Mouse (Mus musculus): ENCODE data around the gene 9330161L09Rik. TPM values are rescaled to one million over a fixed set of nuclear protein-coding genes. Genes with fewer than 3 reads are reported as not detected.
A peak's percentile ranks its signal among the peaks of the same experiment; 100 is the strongest.
"Not testable (repeated sequence)": the region's sequence is repeated elsewhere in the genome, so short reads cannot be mapped to it uniquely, and the experiment has no call there.

9330161L09Rik gene
- 1.2 TPM in 1 of 2 replicates, not detected in the other for polyA plus RNA-seq (2012; ENCODE audit: insufficient read depth, insufficient read length, missing spikeins)

DNA sequence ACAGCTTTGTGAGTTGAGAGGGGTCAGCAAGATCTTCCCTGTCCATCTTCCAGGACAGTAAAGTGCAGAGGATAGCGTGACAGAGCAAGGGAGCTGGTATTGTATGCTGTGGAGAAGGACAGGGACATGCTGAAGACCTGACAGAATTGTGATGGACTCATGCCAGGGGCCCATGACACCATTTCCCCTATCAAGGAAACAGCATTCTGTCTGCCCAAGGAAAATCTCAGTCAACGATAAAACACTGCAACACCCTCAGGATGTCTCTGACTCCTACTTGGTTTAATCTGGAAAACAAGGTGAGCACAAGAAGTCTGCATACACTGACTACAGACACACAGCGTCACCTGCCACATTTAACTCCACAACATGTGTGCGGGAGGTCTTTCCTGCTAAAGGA, at the start of gene 9330161L09Rik:
TSS of gene 9330161L09Rik (minus strand) at position 101 of the 400 bp plus-strand sequence.
- no peak within 1 kb of the TSS for H3K27ac ChIP-seq (replicated peaks; ENCODE audit: low read depth, low read length)
- no peaks in the 10 kb centered on the region for H3K4me1 ChIP-seq (ENCODE audit: control insufficient read depth, insufficient read depth, insufficient read length, low read length)
- no peak within 1 kb of the TSS for H3K4me3 ChIP-seq (ENCODE audit: insufficient read depth, low read depth, low read length)

DNA sequence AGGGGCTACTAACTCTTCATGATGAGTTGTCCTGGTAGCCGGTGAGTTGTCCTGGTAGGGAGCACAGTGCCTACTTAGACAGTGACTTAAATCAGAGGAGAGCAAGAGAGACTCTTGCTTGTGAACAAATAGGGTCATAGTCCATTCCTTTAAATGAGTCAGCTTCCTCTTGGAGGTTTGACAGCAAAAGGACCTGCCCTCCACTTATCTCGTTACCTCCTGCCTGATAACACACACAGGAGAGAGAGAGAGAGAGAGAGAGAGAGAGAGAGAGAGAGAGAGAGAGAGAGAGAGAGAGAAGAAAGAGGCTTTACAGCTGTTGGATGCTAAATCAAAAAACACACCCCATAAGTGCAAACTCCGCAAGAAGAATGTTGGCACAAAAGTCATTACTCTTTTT, 49.5 kb upstream of the 9330161L09Rik start, which contains the start of gene Ifi27l2b:
TSS of gene Ifi27l2b (minus strand) at position 84 of the 400 bp plus-strand sequence.
- Histone ChIP-seq H3K4me1 (ENCODE audit: control insufficient read depth, insufficient read depth, insufficient read length, low read length) (no peaks in the 10 kb centered on the region), H3K27ac (replicated peaks; ENCODE audit: low read depth, low read length) (no peak within 1 kb of the TSS), H3K4me3 (ENCODE audit: insufficient read depth, low read depth, low read length) (no peak within 1 kb of the TSS)

DNA sequence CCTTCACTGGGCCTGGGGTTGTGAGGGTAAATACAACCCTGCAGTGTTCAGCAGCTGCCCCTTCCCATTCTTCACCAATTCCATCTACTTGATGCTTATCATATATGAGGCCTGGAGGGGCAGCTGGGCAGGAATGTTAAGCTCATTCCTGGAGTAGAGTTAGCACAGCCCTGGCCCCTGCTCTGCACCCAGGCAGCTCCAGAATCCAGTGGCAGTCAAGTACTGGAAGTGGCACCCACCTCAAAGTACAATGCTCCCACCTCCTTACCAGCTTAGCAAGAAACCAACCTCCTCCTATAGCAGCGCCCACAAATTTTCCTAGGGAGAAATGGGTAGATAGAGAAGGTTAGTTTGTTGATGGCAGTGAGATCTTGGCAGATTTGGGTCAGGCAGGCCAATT, 49.1 kb upstream of the 9330161L09Rik start:
- H3K4me3 ChIP-seq (ENCODE audit: insufficient read depth, low read depth, low read length); H3K27ac ChIP-seq (replicated peaks; ENCODE audit: low read depth, low read length); H3K4me1 ChIP-seq (ENCODE audit: control insufficient read depth, insufficient read depth, insufficient read length, low read length): not testable (repeated sequence)

DNA sequence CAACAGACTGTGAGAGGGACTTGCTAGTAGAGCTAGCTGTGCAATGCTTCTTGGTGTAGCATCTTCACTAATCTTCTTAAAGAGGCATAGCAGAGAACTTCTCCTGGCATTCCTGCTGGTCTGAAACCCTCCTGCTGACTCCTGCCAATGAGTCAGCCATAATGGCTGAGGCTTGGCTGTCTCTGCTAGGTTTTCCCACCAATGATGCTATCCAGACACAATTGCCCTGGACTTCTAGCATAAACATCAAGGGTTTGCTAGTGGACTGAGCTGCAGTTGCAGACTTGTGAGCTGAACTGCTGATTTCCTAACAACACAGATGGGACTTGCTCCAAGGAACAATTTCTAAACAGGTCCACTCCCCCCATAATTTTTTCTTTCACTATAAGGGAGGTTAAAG, 45.7 kb upstream of the 9330161L09Rik start:
- H3K4me1 ChIP-seq (ENCODE audit: control insufficient read depth, insufficient read depth, insufficient read length, low read length): no peaks in the 10 kb centered on the region
- no peak overlapping the region for H3K4me3 ChIP-seq (ENCODE audit: insufficient read depth, low read depth, low read length)
- H3K27ac ChIP-seq (replicated peaks; ENCODE audit: low read depth, low read length): no peak overlapping the region

DNA sequence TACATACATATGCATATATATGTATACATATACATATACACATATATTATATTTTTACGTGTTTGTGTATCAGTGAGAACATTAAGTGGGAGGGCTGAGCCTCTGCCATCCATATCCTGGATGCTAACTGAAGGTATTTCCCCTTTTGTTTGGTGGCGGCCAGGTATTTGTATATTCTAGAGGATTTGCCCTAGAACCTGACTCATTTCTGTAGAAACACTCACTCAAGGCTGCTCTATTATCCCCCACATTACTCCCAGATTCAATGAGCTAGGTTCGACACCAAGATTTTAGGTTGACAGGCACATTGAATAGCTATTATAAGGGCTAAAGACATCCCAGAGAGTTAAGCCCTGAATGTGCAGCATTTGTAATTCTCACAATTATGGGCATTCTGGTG, 37.4 kb upstream of the 9330161L09Rik start:
- H3K4me3 ChIP-seq (ENCODE audit: insufficient read depth, low read depth, low read length): no peak overlapping the region
- H3K4me1 ChIP-seq (ENCODE audit: control insufficient read depth, insufficient read depth, insufficient read length, low read length): peaks cover 6% of the 10 kb centered on the region; the same call in 1 of the 2 replicates
- no peak overlapping the region for H3K27ac ChIP-seq (replicated peaks; ENCODE audit: low read depth, low read length)

DNA sequence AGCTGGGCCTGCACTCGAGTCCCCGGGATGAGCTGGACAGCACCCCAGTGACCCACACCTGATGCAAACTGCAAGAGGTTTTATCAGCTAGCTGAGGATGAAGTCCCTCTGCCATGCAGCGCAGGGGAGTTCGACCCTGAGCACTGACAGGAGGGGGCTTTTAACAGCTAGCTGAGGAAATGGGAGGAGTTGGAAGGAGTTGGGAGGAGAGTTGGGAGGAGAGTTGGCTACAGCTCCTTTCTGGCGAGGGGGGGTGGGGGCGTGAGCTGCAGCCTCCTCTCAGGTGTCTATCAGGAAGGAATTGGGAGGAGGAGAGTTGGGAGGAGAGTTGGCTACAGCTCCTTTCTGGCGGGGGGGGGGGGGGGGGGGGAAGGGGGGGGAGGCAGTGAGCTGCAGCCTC, 36.6 kb upstream of the 9330161L09Rik start:
- H3K4me3 ChIP-seq (ENCODE audit: insufficient read depth, low read depth, low read length); H3K4me1 ChIP-seq (ENCODE audit: control insufficient read depth, insufficient read depth, insufficient read length, low read length); H3K27ac ChIP-seq (replicated peaks; ENCODE audit: low read depth, low read length): not testable (repeated sequence)

DNA sequence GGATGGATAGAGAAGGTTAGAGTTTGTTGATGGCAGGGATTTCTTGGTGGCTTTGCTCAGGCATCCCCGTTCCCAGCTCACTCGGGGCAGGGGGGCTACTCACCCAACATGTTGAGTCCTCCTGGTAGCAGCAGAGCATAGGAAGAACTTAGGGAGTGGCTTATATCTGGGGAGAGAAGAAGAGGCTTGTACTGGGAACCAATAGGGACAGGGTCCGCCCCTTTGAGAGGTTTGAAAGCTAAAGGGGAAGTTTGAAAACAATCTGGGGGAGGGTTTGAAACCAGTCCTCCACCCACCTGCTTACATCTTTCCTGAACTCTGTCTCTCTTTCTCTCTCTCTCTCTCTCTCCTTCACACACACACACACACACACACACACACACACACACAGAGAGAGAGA, 35.9 kb upstream of the 9330161L09Rik start, which contains the start of gene Ifi27l2a:
TSS of gene Ifi27l2a (minus strand) at position 157 of the 400 bp plus-strand sequence.
- peaks cover 6% of the 10 kb centered on the region; the same call in 1 of the 2 replicates for H3K4me1 ChIP-seq (ENCODE audit: control insufficient read depth, insufficient read depth, insufficient read length, low read length)
- peak within 1 kb of the TSS; percentile 49 for H3K4me3 ChIP-seq (ENCODE audit: insufficient read depth, low read depth, low read length)
- peak within 1 kb of the TSS; percentile 54 for H3K27ac ChIP-seq (replicated peaks; ENCODE audit: low read depth, low read length)

DNA sequence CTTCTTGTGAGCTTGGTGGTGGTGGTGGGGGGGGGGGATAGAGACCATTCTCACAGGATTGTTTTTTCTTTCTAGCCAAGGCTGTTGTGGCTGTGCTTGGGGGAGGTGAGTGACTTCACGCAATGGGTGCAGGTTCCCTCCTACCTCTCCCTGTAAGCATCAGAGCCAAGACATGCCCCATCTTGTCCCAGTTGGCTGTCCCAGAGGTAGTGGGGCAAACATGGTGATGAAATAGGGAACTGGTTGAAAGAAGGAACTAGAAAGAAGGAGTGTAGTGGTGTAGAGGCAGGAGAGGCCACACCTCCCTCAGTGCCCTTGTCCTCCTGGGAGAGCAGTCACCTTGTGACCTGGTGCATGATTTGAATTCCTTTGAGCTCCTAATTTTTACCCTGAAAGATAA, 30.0 kb upstream of the 9330161L09Rik start:
- H3K27ac ChIP-seq (replicated peaks; ENCODE audit: low read depth, low read length): peak overlapping the region; percentile 94
- H3K4me1 ChIP-seq (ENCODE audit: control insufficient read depth, insufficient read depth, insufficient read length, low read length): peaks cover 9% of the 10 kb centered on the region
- H3K4me3 ChIP-seq (ENCODE audit: insufficient read depth, low read depth, low read length): no peak overlapping the region

DNA sequence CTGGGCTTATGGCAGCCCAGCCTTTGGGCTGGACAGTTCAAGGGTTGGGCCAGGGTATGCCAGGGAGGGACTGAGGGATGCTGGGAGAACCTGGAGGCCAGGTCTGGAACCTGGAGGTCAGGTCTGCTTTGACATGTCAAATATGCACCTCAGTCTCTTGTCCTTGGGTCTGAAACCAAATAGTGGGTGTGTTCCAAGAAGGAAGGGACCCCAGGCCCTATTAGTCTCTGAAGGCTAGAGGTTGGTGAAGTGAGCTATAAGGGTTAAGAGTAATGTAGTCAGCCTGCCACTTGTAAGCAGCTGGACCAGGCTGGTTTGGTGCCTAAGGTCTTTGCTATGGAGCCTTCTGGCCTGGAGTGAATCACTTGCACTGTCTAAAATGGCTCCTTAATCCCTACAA, 27.2 kb upstream of the 9330161L09Rik start:
- peak overlapping the region; percentile 76 for H3K4me3 ChIP-seq (ENCODE audit: insufficient read depth, low read depth, low read length)
- peak overlapping the region; percentile 98 for H3K27ac ChIP-seq (replicated peaks; ENCODE audit: low read depth, low read length)
- H3K4me1 ChIP-seq (ENCODE audit: control insufficient read depth, insufficient read depth, insufficient read length, low read length): peaks cover 6% of the 10 kb centered on the region

DNA sequence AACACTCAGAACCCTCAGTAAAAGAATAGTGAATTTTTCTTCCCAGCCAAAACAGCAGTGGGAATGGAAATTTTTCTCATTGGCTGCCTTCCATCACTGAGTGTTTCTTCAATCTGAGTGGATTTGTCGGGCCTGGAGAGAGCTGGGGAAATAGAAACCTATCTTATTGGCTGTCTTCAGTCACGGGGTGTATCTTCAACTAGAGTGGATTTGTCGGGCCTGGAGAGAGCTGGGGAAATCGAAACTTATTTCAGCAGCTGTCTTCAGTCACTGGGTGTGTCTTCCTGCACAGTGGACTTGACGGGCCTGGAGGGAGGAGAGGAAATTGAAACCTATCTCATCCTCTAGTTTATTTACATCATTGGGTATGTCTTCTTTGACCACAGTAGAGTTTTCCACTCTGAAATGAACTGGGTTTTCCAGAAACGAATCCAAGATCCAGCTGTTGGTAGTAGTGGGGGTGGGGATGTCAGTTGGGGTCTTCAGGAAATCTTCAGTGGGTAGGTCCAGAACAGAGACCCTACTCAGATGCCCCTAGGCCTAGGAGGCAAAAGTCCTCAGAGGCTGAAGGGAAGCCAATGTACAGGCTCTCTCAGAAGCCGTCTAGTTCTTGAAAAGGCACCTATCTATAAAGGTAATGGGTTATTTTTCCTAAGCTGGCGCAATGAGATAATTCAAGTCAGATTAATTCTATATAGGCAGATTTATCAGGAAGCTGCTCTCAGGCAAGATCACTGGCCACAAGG, 26.5 kb upstream of the 9330161L09Rik start, which contains the start of gene Ifi27:
TSS of gene Ifi27 (plus strand) at position 226 of the 746 bp plus-strand sequence.
- H3K27ac ChIP-seq (replicated peaks; ENCODE audit: low read depth, low read length): peak within 1 kb of the TSS; percentile 98
- peaks cover 6% of the 10 kb centered on the region; the same call in 1 of the 2 replicates for H3K4me1 ChIP-seq (ENCODE audit: control insufficient read depth, insufficient read depth, insufficient read length, low read length)
- H3K4me3 ChIP-seq (ENCODE audit: insufficient read depth, low read depth, low read length): peak within 1 kb of the TSS; percentile 76

DNA sequence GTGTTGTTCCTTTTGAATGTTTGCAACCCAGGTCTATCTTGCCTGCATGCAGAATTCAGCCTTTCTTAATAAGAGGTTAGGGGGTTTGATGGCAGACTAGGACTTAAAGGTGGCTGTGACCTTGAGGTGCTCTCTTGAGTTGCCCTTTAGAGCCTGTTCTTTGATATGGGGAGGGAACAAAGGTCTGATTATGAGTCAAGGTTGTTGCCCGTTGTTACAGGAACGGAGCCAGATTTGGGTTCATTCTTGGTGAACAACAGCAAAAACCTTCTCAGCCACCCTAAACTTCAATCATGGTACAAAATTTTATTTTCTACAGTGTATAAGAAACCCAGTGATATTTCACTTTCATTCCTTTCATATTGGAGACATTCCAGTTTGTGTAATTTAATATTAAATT, 25.8 kb upstream of the 9330161L09Rik start:
- Histone ChIP-seq H3K27ac (replicated peaks; ENCODE audit: low read depth, low read length) (peak overlapping the region; percentile 88), H3K4me3 (ENCODE audit: insufficient read depth, low read depth, low read length) (no peak overlapping the region)

DNA sequence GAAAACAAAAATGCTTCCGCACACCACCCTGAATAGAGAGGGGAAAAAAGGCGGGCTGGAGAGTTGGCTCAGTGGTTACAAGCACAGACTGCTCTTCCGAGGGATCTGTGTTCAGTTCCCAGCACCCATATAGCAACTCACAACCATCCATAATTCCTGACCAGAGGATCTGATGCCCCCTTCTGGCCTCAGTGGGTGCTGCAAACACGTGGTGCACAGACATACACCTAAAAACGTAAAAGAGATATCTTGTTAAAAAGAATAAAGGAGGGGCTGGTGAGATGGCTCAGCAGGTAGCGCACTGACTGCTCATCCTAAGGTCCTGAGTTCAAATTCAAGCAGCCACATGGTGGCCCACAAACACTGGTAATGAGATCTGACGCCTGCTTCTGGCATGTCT, 19.1 kb upstream of the 9330161L09Rik start:
- Histone ChIP-seq H3K27ac (replicated peaks; ENCODE audit: low read depth, low read length) (no peak overlapping the region), H3K4me3 (ENCODE audit: insufficient read depth, low read depth, low read length) (no peak overlapping the region), H3K4me1 (ENCODE audit: control insufficient read depth, insufficient read depth, insufficient read length, low read length) (peaks cover 12% of the 10 kb centered on the region)

More for the DNA sequence above, 25.8 kb upstream of the 9330161L09Rik start:
- peaks cover 6% of the 10 kb centered on the region; the same call in 1 of the 2 replicates for H3K4me1 ChIP-seq (ENCODE audit: control insufficient read depth, insufficient read depth, insufficient read length, low read length)

DNA sequence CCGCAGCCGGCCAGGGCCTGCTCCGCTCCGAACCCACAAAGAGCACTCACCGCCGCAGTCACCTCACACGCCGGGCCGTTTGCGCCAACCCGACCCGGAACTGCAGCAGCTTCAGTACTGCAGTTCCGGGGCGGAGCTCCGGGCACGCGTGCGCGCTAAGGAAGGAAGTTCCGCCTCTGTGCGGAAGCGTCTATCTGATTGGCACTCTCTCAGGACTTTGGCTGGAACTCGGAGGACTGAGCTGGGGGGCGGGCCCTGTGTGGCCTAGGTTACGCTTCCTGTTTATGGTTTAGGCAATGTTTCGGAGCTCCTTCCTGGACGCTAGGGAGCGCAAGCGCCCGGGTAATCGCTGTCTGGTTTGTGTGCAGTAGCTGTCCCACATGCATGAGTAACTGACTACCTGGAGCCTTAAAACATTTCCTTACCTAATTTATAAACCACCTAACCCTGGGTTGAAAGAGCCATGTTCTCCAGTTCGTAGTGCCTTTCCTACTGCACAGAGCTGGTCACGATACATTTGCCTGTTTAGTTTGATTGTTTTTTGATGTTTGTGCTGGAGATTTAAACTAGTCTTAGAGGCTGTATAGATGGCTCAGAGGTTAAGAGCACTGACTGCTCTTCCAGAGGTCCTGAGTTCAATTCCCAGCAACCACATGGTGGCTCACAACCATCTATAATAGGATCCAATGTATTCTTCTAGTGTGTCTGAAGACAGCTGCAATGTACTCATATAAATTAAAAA, 18.3 kb upstream of the 9330161L09Rik start, which contains the start of gene Ddx24:
TSS of gene Ddx24 (minus strand) at position 102 of the 742 bp plus-strand sequence.
- Histone ChIP-seq H3K27ac (replicated peaks; ENCODE audit: low read depth, low read length) (peak within 1 kb of the TSS; percentile 54), H3K4me1 (ENCODE audit: control insufficient read depth, insufficient read depth, insufficient read length, low read length) (peaks cover 14% of the 10 kb centered on the region), H3K4me3 (ENCODE audit: insufficient read depth, low read depth, low read length) (peak within 1 kb of the TSS; percentile 82)

DNA sequence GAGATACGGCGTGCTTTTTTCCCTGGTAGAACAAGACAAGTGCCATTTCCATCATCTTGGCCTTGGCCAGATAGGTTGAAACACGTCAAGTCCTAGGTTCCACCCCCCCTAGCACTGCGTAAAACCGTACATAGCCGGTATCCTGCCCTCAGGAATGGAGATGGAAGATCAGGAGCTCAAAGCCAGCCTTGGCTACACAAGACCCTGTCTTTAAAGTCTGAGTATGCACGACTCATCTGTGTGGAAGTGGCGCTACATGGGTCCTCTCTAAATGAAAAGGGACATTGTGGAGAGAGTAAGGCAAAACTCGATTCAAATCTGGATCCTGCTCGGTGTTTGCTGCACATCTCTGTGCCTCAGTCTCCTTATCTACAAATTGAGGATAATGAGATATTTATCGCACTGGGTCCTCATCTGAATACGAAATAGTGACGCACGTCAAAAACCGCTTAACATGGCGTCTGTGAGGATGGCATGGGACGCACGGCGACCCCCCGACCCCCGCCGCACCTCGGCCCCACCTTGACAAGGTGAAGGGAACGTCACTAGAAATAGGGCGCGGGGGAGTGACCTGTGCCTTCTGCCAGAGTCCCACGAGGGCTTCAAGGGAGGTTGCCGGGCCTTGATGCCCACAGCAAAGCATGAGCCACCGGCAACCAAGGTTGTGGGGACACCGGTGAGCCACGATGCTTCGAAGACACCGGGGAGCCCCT, 17.6 kb upstream of the 9330161L09Rik start:
- H3K4me3 ChIP-seq (ENCODE audit: insufficient read depth, low read depth, low read length): peak overlapping the region; percentile 82
- H3K4me1 ChIP-seq (ENCODE audit: control insufficient read depth, insufficient read depth, insufficient read length, low read length): peaks cover 14% of the 10 kb centered on the region
- peak overlapping the region; percentile 54 for H3K27ac ChIP-seq (replicated peaks; ENCODE audit: low read depth, low read length)

DNA sequence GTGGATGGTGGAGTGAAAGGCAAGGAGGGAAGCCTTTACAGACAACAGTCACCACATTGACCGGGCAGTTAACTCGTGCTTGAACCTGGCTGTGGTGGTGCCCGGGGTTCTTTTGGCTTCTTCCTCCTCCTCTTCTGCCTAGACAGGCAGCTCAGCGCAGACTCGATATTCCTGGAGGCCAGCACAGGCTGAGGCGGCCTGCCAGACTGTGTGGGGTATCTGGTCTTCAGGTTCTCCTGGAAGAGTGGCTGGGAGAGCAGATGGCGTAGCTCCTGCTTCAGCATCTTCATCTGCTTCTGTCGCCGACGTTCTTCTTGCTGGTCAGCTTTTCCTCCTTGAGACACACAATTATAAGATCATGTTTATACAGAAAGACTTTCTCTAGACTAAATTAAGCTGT, 524 bp upstream of the 9330161L09Rik start:
- no peak overlapping the region for H3K27ac ChIP-seq (replicated peaks; ENCODE audit: low read depth, low read length)
- H3K4me1 ChIP-seq (ENCODE audit: control insufficient read depth, insufficient read depth, insufficient read length, low read length): no peaks in the 10 kb centered on the region
- H3K4me3 ChIP-seq (ENCODE audit: insufficient read depth, low read depth, low read length): no peak overlapping the region
